Mouse (Mus musculus) lung, postnatal 0 days (tissue): ENCODE measurements at regions not wholly inside any gene's neighbourhood (a gene's known extent, or its start where the extent isn't known, plus 50 kb on each side); places are given as distances from the start of the nearest gene placed in this dataset.

Experiments used
- CTCF ChIP-seq: IDR thresholded peaks from 2 replicates; pipeline ENCODE4 v1.5.1; 2016; ENCODE audit warnings: antibody characterized with exemption, mild to moderate bottlenecking
- EP300 ChIP-seq: IDR thresholded peaks from 2 replicates; pipeline ENCODE4 v1.6.1; 2016; ENCODE audit warnings: antibody characterized with exemption, mild to moderate bottlenecking, control low read depth

GRCm38 (mm10) chr7:125055951-125056625, 388.4 kb upstream of the Kdm8 start:
- TF ChIP-seq CTCF (no peak), EP300 (no peak)
